Mouse (Mus musculus) CH12.LX (cell line): ENCODE results near the gene Rnf115. TPM values are rescaled to one million over a fixed set of nuclear protein-coding genes. Genes with fewer than 3 reads are reported as not detected.

Experiments
- DNase-seq: peaks from one replicate; pipeline ENCODE4 v3.0.0-alpha.2; 2013; ENCODE audit errors: extremely low read depth
- H3K27ac ChIP-seq: 2 replicates; pipeline ENCODE4 v1.5.1; 2012; ENCODE audit warnings: low read depth, mild to moderate bottlenecking, control low read depth, moderate library complexity; ENCODE audit not compliant: insufficient read depth
- H3K27me3 ChIP-seq: replicated peaks from 2 replicates; pipeline ENCODE3; 2012; ENCODE audit warnings: inconsistent platforms
- H3K36me3 ChIP-seq, 2 experiments: replicated peaks in 1 of 2; 2 replicates each; pipeline versions ENCODE3 to v1.6.1; 2012; ENCODE audit warnings: inconsistent platforms in 1 of 2, low read length in 1 of 2, mild to moderate bottlenecking in 1 of 2, mixed read lengths in 1 of 2, moderate library complexity in 1 of 2; ENCODE audit not compliant: control insufficient read depth in 1 of 2, insufficient read depth in 1 of 2
- H3K4me1 ChIP-seq, 2 experiments: 2 replicates each; pipeline ENCODE4 v1.6.1; 2012; ENCODE audit warnings: inconsistent platforms in 1 of 2, moderate library complexity in 1 of 2; ENCODE audit not compliant: insufficient read depth in 2 of 2, control insufficient read depth in 1 of 2
- H3K4me2 ChIP-seq: 2 replicates; pipeline ENCODE4 v1.6.1; 2012; ENCODE audit warnings: low read depth, mild to moderate bottlenecking, control low read depth; ENCODE audit not compliant: poor library complexity, insufficient read depth, severe bottlenecking
- H3K4me3 ChIP-seq, 3 experiments: fragments of 150-350 bp in 1 of 3; sonication (generic) in 1 of 3; replicated peaks in 1 of 3; 2 replicates each; pipeline versions ENCODE3 to v1.5.1; 2011 to 2012; ENCODE audit warnings: low read depth in 2 of 3, low read length in 2 of 3, mild to moderate bottlenecking in 2 of 3, moderate library complexity in 2 of 3, control low read depth in 1 of 3, improper control_type of control experiment in 1 of 3, inconsistent platforms in 1 of 3, mixed read lengths in 1 of 3; ENCODE audit not compliant: poor library complexity in 1 of 3
- H3K79me2 ChIP-seq: replicated peaks from 2 replicates; pipeline ENCODE4 v1.6.1; 2012; ENCODE audit warnings: mild to moderate bottlenecking, moderate library complexity; ENCODE audit not compliant: control insufficient read depth, poor library complexity, insufficient read depth, severe bottlenecking; ENCODE audit errors: extremely low read depth
- H3K9ac ChIP-seq: 2 replicates; pipeline ENCODE4 v1.6.1; 2012; ENCODE audit warnings: low read depth, mild to moderate bottlenecking, control low read depth, moderate library complexity; ENCODE audit not compliant: insufficient read depth
- H3K9me3 ChIP-seq: replicated peaks from 2 replicates; pipeline ENCODE3; 2012; ENCODE audit warnings: low read length, inconsistent platforms, mixed read lengths
- BHLHE40 ChIP-seq: IDR thresholded peaks from 2 replicates; pipeline ENCODE4 v1.6.1; 2011; ENCODE audit warnings: mild to moderate bottlenecking, low read depth, low read length, improper control_type of control experiment
- CTCF ChIP-seq, 2 experiments: IDR thresholded peaks in 1 of 2; conservative IDR thresholded peaks in 1 of 2; 2 replicates each; pipeline ENCODE4 v1.5.1; 2011 to 2012; ENCODE audit warnings: low read depth in 2 of 2, low read length in 2 of 2, improper control_type of control experiment in 1 of 2, inconsistent platforms in 1 of 2, mild to moderate bottlenecking in 1 of 2, moderate library complexity in 1 of 2
- ELF1 ChIP-seq: IDR thresholded peaks from 2 replicates; pipeline ENCODE4 v1.6.1; 2014; ENCODE audit warnings: low read depth, mild to moderate bottlenecking, inconsistent platforms, low read length, improper control_type of control experiment
- EP300 ChIP-seq: IDR thresholded peaks from 2 replicates; pipeline ENCODE4 v1.6.1; 2011; ENCODE audit warnings: low read length, improper control_type of control experiment
- ETS1 ChIP-seq: conservative IDR thresholded peaks from 2 replicates; pipeline ENCODE4 v1.6.1; 2012; ENCODE audit warnings: low read depth, mild to moderate bottlenecking, inconsistent platforms, low read length, improper control_type of control experiment, moderate library complexity
- GABPA ChIP-seq: IDR thresholded peaks from 2 replicates; pipeline ENCODE4 v1.6.1; 2012; ENCODE audit warnings: low read depth, low read length, improper control_type of control experiment, inconsistent platforms; ENCODE audit not compliant: insufficient replicate concordance
- HCFC1 ChIP-seq: IDR thresholded peaks from 2 replicates; pipeline ENCODE4 v1.6.1; 2012; ENCODE audit warnings: low read depth, mild to moderate bottlenecking, inconsistent platforms, low read length, improper control_type of control experiment
- IRF4 ChIP-seq: IDR thresholded peaks from 2 replicates; pipeline ENCODE4 v1.6.1; 2014; ENCODE audit warnings: low read depth, mild to moderate bottlenecking, inconsistent platforms, low read length, improper control_type of control experiment
- KAT2A ChIP-seq: IDR thresholded peaks from 2 replicates; pipeline ENCODE4 v1.6.1; 2012; ENCODE audit warnings: low read length, improper control_type of control experiment, inconsistent platforms; ENCODE audit not compliant: insufficient replicate concordance
- MAFK ChIP-seq: IDR thresholded peaks from 2 replicates; pipeline ENCODE4 v1.6.1; 2011; ENCODE audit warnings: low read length, improper control_type of control experiment; ENCODE audit not compliant: insufficient replicate concordance
- MAZ ChIP-seq: IDR thresholded peaks from 2 replicates; pipeline ENCODE4 v1.6.1; 2012; ENCODE audit warnings: low read depth, mild to moderate bottlenecking, inconsistent platforms, low read length, improper control_type of control experiment, moderate library complexity
- MYC ChIP-seq: IDR thresholded peaks from 2 replicates; pipeline ENCODE4 v1.6.1; 2011; ENCODE audit warnings: low read depth, mild to moderate bottlenecking, improper control_type of control experiment, low read length
- NELFE ChIP-seq: IDR thresholded peaks from 2 replicates; pipeline ENCODE4 v1.6.1; 2011; ENCODE audit warnings: low read depth, low read length, improper control_type of control experiment
- NRF1 ChIP-seq: IDR thresholded peaks from 2 replicates; pipeline ENCODE4 v1.6.1; 2014; ENCODE audit warnings: low read depth, mild to moderate bottlenecking, inconsistent platforms, low read length, improper control_type of control experiment, moderate library complexity
- PAX5 ChIP-seq: IDR thresholded peaks from 2 replicates; pipeline ENCODE4 v1.6.1; 2012; ENCODE audit warnings: low read length, inconsistent platforms, mixed read lengths
- POLR2A ChIP-seq: IDR thresholded peaks from 2 replicates; pipeline ENCODE4 v1.6.1; 2011; ENCODE audit warnings: low read depth, mild to moderate bottlenecking, improper control_type of control experiment, low read length
- POLR2AphosphoS2 ChIP-seq: IDR thresholded peaks from 2 replicates; pipeline ENCODE4 v1.6.1; 2011; ENCODE audit warnings: low read depth, low read length, improper control_type of control experiment
- TCF12 ChIP-seq: IDR thresholded peaks from 2 replicates; pipeline ENCODE4 v1.6.1; 2014; ENCODE audit warnings: low read depth, mild to moderate bottlenecking, inconsistent platforms, low read length, improper control_type of control experiment
- USF1 ChIP-seq: IDR thresholded peaks from 2 replicates; pipeline ENCODE4 v1.6.1; 2014; ENCODE audit warnings: low read depth, mild to moderate bottlenecking, inconsistent platforms, low read length, improper control_type of control experiment
- ZC3H11A ChIP-seq: IDR thresholded peaks from 2 replicates; pipeline ENCODE4 v1.6.1; 2012; ENCODE audit warnings: low read depth, mild to moderate bottlenecking, inconsistent platforms, low read length, improper control_type of control experiment
- ZKSCAN1 ChIP-seq: IDR thresholded peaks from 2 replicates; pipeline ENCODE4 v1.6.1; 2012; ENCODE audit warnings: low read depth, inconsistent platforms, low read length, improper control_type of control experiment, borderline replicate concordance
- ZMIZ1 ChIP-seq: IDR thresholded peaks from 2 replicates; pipeline ENCODE4 v1.6.1; 2012; ENCODE audit warnings: low read depth, mild to moderate bottlenecking, inconsistent platforms, low read length, improper control_type of control experiment
- ZNF384 ChIP-seq: IDR thresholded peaks from 2 replicates; pipeline ENCODE4 v1.6.1; 2012; ENCODE audit warnings: low read depth, low read length, improper control_type of control experiment, inconsistent platforms
- dilution Hi-C: fragments of 300-500 bp; cut with MboI; formaldehyde crosslinking; loops from 2 replicates; pipeline ENCODE4 v1.14.3; 2020; ENCODE audit warnings: low sequenced_read_pairs; ENCODE audit not compliant: extremely low pct_unique_long_range_greater_than_20kb, extremely low pct_ligation_motif_present
- in situ Hi-C: fragments of 300-500 bp; cut with MboI; formaldehyde crosslinking; loops from 3 replicates; pipeline ENCODE4 v1.14.3; 2019; ENCODE audit warnings: low sequenced_read_pairs, low pct_ligation_motif_present, low pct_unique_long_range_greater_than_20kb, mixed read lengths
- polyA plus RNA-seq: library from polyadenylated mRNA; unstranded; fragments of >175 nt; gene quantifications from 2 replicates; pipeline ENCODE4 v1.2.1, GENCODE M21; 2012; ENCODE audit warnings: low read depth; ENCODE audit not compliant: insufficient read length
- total RNA-seq, 2 experiments: library from RNA; depleted of rRNA; stranded (reverse); fragments of 300-350 nt in 1 of 2; fragments of >200 nt in 1 of 2; gene quantifications; 2 replicates each; pipeline ENCODE4 v1.2.3; 2012 to 2014

The Rnf115 gene
- total and polyA plus RNA-seq, 3 experiments, result 25.8 to 79.3 (median 64.7) TPM

DNA sequence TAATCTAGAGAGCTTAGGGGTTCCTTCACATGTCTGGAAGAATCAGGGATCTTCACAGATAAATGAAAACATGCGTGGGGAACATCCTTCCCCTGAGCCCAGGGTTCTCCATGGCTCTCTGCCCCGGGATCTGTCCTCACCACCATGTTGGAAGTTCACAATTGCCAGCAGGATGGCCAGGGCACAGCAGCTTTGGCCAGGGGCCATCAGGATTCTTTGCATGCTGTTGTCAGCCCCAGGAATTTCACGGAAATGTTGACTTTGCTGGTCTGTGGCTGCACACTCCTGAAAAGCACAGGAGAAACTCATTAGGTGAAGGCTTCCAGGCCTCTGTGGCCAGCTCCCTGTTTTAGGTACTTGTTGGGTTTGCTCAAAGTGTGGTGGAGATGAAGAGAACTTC is 81.2 kb downstream of the Rnf115 start:
- Histone ChIP-seq H3K9me3 (no peaks in the 10 kb centered on the region), H3K79me2 (no peaks in the 10 kb centered on the region), H3K9ac (no peak overlapping the region), H3K4me1 (no peaks in the 10 kb centered on the region), H3K27ac (no peak overlapping the region), H3K4me3 (no peak overlapping the region), H3K4me2 (no peak overlapping the region), H3K27me3 (no peaks in the 10 kb centered on the region), H3K36me3 (peaks cover 0 to 4% of the 10 kb centered on the region in 2 experiments)
- dilution Hi-C loops, result no loop called here
- DNase-seq, result no peak
- in situ Hi-C loops, result loop anchor here (25.0 kb wide), 1 partner anchor 279 kb away; no protein-coding TSS in a partner anchor
- TF ChIP-seq USF1 (no peak), ELF1 (no peak), ETS1 (no peak), KAT2A (no peak), MYC (no peak), ZKSCAN1 (no peak), MAZ (no peak), MAFK (no peak), IRF4 (no peak), POLR2AphosphoS2 (no peak), HCFC1 (no peak), ZC3H11A (no peak), GABPA (no peak), ZNF384 (no peak), EP300 (no peak), TCF12 (no peak), POLR2A (no peak), PAX5 (no peak), ZMIZ1 (no peak), NELFE (no peak)

GRCm38 (mm10) chr3:96811232-96811631 is 83.8 kb downstream of the Rnf115 start:
- H3K4me3 ChIP-seq, result no peak overlapping the region
- no peaks in the 10 kb centered on the region for H3K79me2 ChIP-seq
- no peaks in the 10 kb centered on the region for H3K27me3 ChIP-seq
- TF ChIP-seq ZNF384 (no peak), CTCF (conservative IDR thresholded peaks at IDR 0.05 in 1 of 2, IDR thresholded peaks at IDR 0.05 in 1 of 2; ENCODE audit: low read depth in 2 of 2, low read length in 2 of 2) (no peak), HCFC1 (no peak), BHLHE40 (no peak), NRF1 (no peak)
- in situ Hi-C loops, result loop anchor here (25.0 kb wide), 1 partner anchor 276 kb away; no protein-coding TSS in a partner anchor
- H3K36me3 ChIP-seq, result no peaks in the 10 kb centered on the region
- H3K27ac ChIP-seq, result no peak overlapping the region
- H3K4me1 ChIP-seq, result no peaks in the 10 kb centered on the region
- H3K9ac ChIP-seq, result no peak overlapping the region
- no peak for DNase-seq
- no peaks in the 10 kb centered on the region for H3K9me3 ChIP-seq
- dilution Hi-C loops, result no loop called here
- H3K4me2 ChIP-seq, result no peak overlapping the region
